Mouse (Mus musculus) embryonic facial prominence, embryonic 11.5 days (tissue): ENCODE results near the gene Necab3. TPM values are rescaled to one million over a fixed set of nuclear protein-coding genes. Genes with fewer than 3 reads are reported as not detected.

Experiments used
- ATAC-seq: fragments of 200-750 bp; cut with Nextera tagmentation; replicated peaks from 2 replicates; pipeline ENCODE4 v1.8.0; 2017; ENCODE audit warnings: low read depth; ENCODE audit not compliant: insufficient number of reproducible peaks, low FRiP score, low TSS enrichment
- DNase-seq: peaks from one replicate; pipeline ENCODE4 v3.0.0-alpha.2; 2015; ENCODE audit warnings: low spot score
- H3K27ac ChIP-seq: fragments of 300-500 bp; sonication (generic); replicated peaks from 2 replicates; pipeline ENCODE4 v1.5.1; 2014; ENCODE audit warnings: mild to moderate bottlenecking, low read depth, low read length, control low read depth
- H3K27me3 ChIP-seq: fragments of 300-500 bp; sonication (generic); 2 replicates; pipeline ENCODE4 v1.6.1; 2014; ENCODE audit warnings: mild to moderate bottlenecking, low read length, moderate library complexity, mixed read lengths; ENCODE audit not compliant: control insufficient read depth, insufficient read depth
- H3K36me3 ChIP-seq: fragments of 300-500 bp; sonication (generic); replicated peaks from 2 replicates; pipeline ENCODE4 v1.6.1; 2014; ENCODE audit warnings: low read depth, mild to moderate bottlenecking, low read length, moderate library complexity, mixed read lengths; ENCODE audit not compliant: control insufficient read depth, insufficient read depth
- H3K4me1 ChIP-seq: fragments of 300-500 bp; sonication (generic); 2 replicates; pipeline ENCODE4 v1.6.1; 2014; ENCODE audit warnings: low read length, mixed read lengths; ENCODE audit not compliant: control insufficient read depth, insufficient read depth
- H3K4me2 ChIP-seq: fragments of 300-500 bp; sonication (generic); 2 replicates; pipeline ENCODE4 v1.6.1; 2014; ENCODE audit warnings: low read depth, mild to moderate bottlenecking, control low read depth, low read length, moderate library complexity
- H3K4me3 ChIP-seq: fragments of 300-500 bp; sonication (generic); 2 replicates; pipeline ENCODE4 v1.5.1; 2014; ENCODE audit warnings: low read depth, low read length, control low read depth
- H3K9ac ChIP-seq: fragments of 300-500 bp; sonication (generic); replicated peaks from 2 replicates; pipeline ENCODE4 v1.6.1; 2014; ENCODE audit warnings: mild to moderate bottlenecking, control low read depth, low read length
- H3K9me3 ChIP-seq: fragments of 300-500 bp; sonication (generic); replicated peaks from 2 replicates; pipeline ENCODE4 v1.6.1; 2016; ENCODE audit warnings: mild to moderate bottlenecking, low read length, inconsistent platforms, mixed read lengths; ENCODE audit not compliant: control insufficient read depth
- WGBS: fragments of 180-500 bp; shearing (Covaris S2); extraction: QIAGEN DNeasy Blood & Tissue Kit; methylation state at CpG from one replicate; pipeline ENCODE4 v1.1.7; 2014; 5-methylcytosine and 5-hydroxymethylcytosine counted together
- polyA plus RNA-seq: library from polyadenylated mRNA; unstranded; fragments of >200 nt; fragmentation: Nextera tagmentation; extraction: Ambion mirVana; gene quantifications from 2 replicates; pipeline ENCODE4 v1.2.1, GENCODE M21; 2014

Gene Necab3
- polyA plus RNA-seq, result 1.7 and 2.2 TPM in 2 replicates

DNA sequence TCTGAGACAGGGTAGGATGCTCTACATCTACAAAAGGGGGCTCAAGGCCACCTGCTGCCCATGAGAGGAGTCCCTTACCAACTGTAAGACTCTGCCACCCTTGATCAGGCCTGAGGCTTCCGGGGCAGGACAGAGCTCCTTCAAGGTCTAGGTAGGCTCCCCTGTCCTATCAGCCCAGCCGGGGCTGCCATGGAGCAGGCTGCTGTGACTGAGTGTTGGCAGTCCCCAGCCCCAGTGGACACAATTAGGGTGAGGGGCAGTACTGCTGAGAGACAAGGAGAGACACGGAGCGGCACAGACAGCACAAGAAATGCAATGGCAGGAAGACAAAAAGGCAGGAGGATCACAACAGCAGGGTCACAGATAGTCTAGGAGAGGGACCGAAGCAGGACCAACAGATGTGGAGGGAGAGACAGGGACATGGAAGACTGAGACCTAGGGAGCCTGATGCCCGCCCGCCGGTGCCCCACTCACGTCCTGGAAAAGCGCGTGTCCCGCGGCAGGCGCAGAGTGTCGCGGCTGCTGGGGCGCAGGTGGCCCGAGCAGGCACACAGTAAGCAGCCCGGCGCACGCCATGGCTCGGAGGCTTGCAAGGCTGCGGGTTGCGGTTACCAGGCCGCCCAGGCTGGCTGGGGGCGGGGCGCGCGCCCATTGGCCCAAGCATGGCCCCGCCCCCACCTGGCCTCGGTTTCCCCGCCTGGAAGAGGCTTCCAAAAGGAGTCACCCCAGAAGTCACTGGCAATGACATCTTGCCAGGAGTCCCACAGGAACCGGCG, at the start of gene Necab3:
Gene Necab3 (minus strand): TSS at position 627 of the 776 bp plus-strand sequence.
- H3K9ac ChIP-seq, result peak within 1 kb of the TSS; percentile 54
- peak within 1 kb of the TSS; percentile 26 for H3K4me3 ChIP-seq
- 4% methylated on average over 32 of the region's 34 CpGs for WGBS
- no peaks in the 10 kb centered on the region for H3K27me3 ChIP-seq
- H3K9me3 ChIP-seq, result no peaks in the 10 kb centered on the region
- H3K4me2 ChIP-seq, result peak within 1 kb of the TSS; percentile 57
- peaks cover 3% of the 10 kb centered on the region; the same call in 1 of the 2 replicates for H3K36me3 ChIP-seq
- H3K27ac ChIP-seq, result no peak within 1 kb of the TSS
- peak; percentile 51; the same call in 1 of the 2 replicates for ATAC-seq
- H3K4me1 ChIP-seq, result no peaks in the 10 kb centered on the region
- DNase-seq, result peak; percentile 63

DNA sequence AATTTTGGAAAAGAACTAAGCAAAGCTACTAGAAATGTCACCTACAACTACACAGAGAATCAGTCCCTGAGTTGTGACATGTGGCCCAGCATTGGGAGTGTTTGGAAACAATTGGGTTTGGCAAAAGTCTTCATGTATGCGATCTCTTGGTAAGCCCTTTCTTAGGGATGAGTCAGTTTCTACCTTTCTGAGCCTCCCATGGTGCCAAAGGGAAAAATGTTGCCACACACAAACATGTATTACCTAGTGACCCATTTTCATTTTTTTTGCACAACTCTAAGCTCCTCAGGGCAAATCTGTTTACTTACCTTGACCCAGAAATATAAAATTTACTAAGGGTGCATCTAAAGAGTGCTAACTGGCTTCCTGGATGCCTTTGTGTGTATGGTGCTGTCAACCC, 48.3 kb upstream of the Necab3 start:
- no peak overlapping the region for H3K4me2 ChIP-seq
- no peak overlapping the region for H3K9ac ChIP-seq
- no peaks in the 10 kb centered on the region for H3K4me1 ChIP-seq
- ATAC-seq, result no peak
- no peaks in the 10 kb centered on the region for H3K9me3 ChIP-seq
- H3K36me3 ChIP-seq, result no peaks in the 10 kb centered on the region
- WGBS, result 90% methylated on average over 1 of the region's 1 CpGs
- no peak overlapping the region for H3K27ac ChIP-seq
- H3K27me3 ChIP-seq, result no peaks in the 10 kb centered on the region
- no peak for DNase-seq
- H3K4me3 ChIP-seq, result no peak overlapping the region

DNA sequence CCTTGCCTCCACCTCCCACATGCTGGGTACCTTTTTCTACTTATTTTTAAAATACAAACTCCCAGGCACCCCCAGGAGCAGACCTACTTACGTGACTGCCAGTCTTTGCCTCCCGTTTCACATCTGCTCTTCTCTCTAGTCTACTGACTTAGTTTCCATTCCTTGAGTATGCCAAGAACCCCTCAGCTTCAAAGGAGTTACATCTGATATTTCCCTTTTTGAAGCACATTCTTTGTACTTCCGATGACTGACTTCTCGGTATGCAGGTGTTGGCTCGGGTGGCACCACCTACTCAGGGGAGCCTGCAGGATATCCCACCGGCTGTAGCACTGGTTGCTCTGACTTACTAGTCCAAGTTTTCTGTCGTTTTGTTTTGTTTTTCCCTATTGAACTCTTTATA, 45.5 kb upstream of the Necab3 start:
- WGBS, result 37% methylated on average over 7 of the region's 7 CpGs
- H3K27me3 ChIP-seq, result no peaks in the 10 kb centered on the region

DNA sequence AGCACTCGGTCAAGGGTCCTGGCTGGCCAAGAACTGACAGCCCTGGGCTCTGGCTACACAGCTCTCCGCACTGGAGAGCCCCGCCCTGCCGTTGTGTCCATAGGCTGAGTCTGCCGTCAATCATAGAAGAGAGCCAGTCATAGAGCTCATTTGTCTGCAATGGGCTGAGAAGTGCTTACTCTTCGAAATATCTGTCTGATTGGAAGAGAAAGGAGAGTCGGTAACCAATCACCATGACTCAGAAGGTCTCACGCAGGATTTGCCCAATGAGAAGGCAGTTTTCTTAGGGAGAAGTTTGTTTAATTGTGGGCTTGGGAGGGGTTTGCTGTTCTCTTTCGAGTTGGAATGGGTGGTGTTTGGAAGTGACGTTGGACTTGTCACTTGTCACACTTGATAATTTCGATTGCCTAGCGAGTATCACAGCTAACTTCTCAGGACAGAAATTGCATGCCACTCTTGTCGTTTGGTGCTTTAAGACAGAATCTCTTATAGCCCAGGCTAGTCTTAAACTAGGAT, 45.0 kb upstream of the Necab3 start, which contains the start of gene Pxmp4:
Gene Pxmp4 (minus strand): TSS at position 71 of the 516 bp plus-strand sequence.
- Histone ChIP-seq H3K27ac (no peak within 1 kb of the TSS), H3K9me3 (no peaks in the 10 kb centered on the region), H3K4me3 (peak within 1 kb of the TSS; percentile 70), H3K36me3 (no peaks in the 10 kb centered on the region), H3K9ac (peak within 1 kb of the TSS; percentile 75), H3K4me2 (peak within 1 kb of the TSS; percentile 68), H3K27me3 (no peaks in the 10 kb centered on the region), H3K4me1 (no peaks in the 10 kb centered on the region)
- DNase-seq, result peak; percentile 97
- ATAC-seq, result peak; percentile 100
- under 1% methylated on average over 13 of the region's 13 CpGs for WGBS

More for the DNA sequence above, 45.5 kb upstream of the Necab3 start:
- Histone ChIP-seq H3K36me3 (no peaks in the 10 kb centered on the region), H3K27ac (no peak overlapping the region), H3K4me1 (no peaks in the 10 kb centered on the region), H3K9ac (no peak overlapping the region), H3K4me2 (peak overlapping the region; percentile 39), H3K9me3 (no peaks in the 10 kb centered on the region), H3K4me3 (peak overlapping the region; percentile 18)
- DNase-seq (no peak), ATAC-seq (no peak)

DNA sequence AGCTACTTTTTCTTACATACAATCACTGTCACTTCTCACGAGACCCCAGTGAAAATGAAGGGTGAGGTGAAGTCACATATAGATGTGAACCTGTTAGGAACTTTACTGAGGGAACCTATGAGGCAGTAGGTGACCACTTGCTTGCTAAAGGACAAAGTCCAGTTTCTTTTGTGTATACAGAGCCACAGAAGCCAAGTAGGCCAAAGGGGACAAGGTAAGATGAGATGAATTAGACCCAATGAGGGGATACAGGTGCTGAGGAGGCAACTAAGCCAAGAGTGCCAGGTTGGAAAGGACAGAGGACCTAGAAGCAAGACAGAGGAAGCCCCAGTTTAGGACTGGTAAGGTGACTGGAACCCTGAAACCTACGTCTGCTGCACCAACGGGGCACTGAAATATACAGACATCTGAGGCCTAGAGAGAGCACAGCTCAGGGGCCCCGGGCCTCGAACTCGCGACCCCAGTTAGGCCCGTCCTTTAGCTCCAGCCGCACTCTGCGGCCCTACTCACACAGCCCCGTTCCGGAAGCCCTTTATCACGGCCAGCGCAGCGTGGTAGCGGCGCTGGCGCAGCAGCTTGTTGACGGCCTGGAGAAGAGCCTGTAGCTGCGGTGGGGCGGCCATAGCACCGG, 44.4 kb upstream of the Necab3 start:
- Histone ChIP-seq H3K27ac (no peak overlapping the region), H3K4me3 (peak overlapping the region; percentile 70), H3K9me3 (no peaks in the 10 kb centered on the region), H3K4me2 (peak overlapping the region; percentile 68), H3K36me3 (no peaks in the 10 kb centered on the region), H3K4me1 (no peaks in the 10 kb centered on the region), H3K27me3 (no peaks in the 10 kb centered on the region), H3K9ac (peak overlapping the region; percentile 75)
- WGBS, result 23% methylated on average over 22 of the region's 22 CpGs
- ATAC-seq (no peak), DNase-seq (no peak)

DNA sequence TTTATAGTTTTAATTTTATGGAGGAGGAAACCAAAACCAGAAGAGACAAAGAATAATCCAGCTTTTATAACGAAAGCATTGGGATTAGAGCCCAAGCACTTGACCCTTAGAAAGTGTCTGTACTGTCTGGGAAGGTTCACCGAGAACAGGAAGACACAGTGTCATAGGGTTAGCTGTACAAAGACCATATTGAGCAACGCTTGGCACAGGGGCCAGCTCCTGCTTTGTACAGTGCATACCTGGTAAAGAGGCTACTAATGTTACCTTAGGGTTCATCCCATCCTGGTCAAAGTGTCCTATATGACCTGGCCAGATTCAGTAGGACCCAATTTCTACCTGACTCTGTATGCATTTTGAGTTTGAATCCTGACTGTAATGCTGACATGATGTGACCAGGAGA, 42.6 kb upstream of the Necab3 start:
- no peak for ATAC-seq
- H3K27me3 ChIP-seq, result no peaks in the 10 kb centered on the region
- H3K4me3 ChIP-seq, result no peak overlapping the region
- 81% methylated on average over 3 of the region's 3 CpGs for WGBS
- no peak overlapping the region for H3K4me2 ChIP-seq
- no peak overlapping the region for H3K27ac ChIP-seq
- no peak overlapping the region for H3K9ac ChIP-seq
- H3K9me3 ChIP-seq, result no peaks in the 10 kb centered on the region
- DNase-seq, result no peak
- no peaks in the 10 kb centered on the region for H3K36me3 ChIP-seq
- no peaks in the 10 kb centered on the region for H3K4me1 ChIP-seq

DNA sequence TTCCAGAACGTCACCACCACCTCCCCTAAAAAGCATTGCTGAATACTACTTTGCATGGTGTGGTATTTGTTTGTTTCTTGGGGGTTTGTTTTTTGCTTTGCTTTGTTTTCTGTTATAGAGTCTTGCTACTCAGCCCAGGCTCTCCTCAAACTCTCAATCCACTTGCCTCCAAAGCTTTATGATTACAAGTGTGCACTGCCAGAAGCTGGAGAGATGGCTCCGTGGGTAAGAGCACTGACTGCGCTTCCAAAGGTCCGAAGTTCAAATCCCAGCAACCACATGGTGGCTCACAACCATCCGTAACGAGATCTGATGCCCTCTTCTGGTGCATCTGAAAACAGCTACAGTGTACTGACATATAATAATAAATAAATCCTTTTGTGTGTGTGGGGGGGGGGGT, 41.9 kb upstream of the Necab3 start:
- no peak overlapping the region for H3K27ac ChIP-seq
- no peak overlapping the region for H3K4me2 ChIP-seq
- no peaks in the 10 kb centered on the region for H3K36me3 ChIP-seq
- H3K9me3 ChIP-seq, result no peaks in the 10 kb centered on the region
- DNase-seq, result no peak
- no peak overlapping the region for H3K4me3 ChIP-seq
- no peaks in the 10 kb centered on the region for H3K4me1 ChIP-seq
- 72% methylated on average over 6 of the region's 6 CpGs for WGBS
- no peak overlapping the region for H3K9ac ChIP-seq
- H3K27me3 ChIP-seq, result no peaks in the 10 kb centered on the region
- ATAC-seq, result no peak

DNA sequence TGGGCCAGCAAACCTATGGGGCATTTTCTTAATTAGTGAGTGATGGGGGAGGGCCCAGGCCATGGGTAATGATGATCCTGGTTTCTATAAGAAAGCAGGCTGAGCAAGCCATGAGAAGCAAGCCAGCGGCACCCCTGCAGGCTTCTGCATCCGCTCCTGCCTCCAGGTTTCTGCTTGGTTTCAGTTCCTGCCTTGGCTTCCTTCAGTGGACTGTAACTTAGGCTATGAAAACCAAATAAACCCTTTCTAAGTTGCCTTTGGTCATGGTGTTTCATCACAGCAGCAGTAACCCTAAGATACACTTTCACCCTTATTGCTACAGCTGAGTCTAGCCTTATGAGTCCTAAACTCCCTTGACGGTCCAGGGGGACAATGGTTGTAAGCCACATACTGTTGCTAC, 38.7 kb upstream of the Necab3 start:
- no peak for ATAC-seq

More for the DNA sequence above, 38.7 kb upstream of the Necab3 start:
- H3K9me3 ChIP-seq, result no peaks in the 10 kb centered on the region
- H3K36me3 ChIP-seq, result no peaks in the 10 kb centered on the region
- no peak overlapping the region for H3K9ac ChIP-seq
- WGBS, result 84% methylated on average over 3 of the region's 3 CpGs
- DNase-seq, result no peak
- no peaks in the 10 kb centered on the region for H3K4me1 ChIP-seq
- no peaks in the 10 kb centered on the region for H3K27me3 ChIP-seq
- no peak overlapping the region for H3K4me2 ChIP-seq
- H3K27ac ChIP-seq, result no peak overlapping the region
- no peak overlapping the region for H3K4me3 ChIP-seq
